Mouse (Mus musculus): Measurements from ENCODE around the gene Sptbn1. TPM values are rescaled to one million over a fixed set of nuclear protein-coding genes. Genes with fewer than 3 reads are reported as not detected.
A peak's percentile ranks its signal among the peaks of the same experiment; 100 is the strongest.

Sptbn1 gene
- polyA plus RNA-seq, 1 experiment from 2014 or later = 215 TPM

DNA sequence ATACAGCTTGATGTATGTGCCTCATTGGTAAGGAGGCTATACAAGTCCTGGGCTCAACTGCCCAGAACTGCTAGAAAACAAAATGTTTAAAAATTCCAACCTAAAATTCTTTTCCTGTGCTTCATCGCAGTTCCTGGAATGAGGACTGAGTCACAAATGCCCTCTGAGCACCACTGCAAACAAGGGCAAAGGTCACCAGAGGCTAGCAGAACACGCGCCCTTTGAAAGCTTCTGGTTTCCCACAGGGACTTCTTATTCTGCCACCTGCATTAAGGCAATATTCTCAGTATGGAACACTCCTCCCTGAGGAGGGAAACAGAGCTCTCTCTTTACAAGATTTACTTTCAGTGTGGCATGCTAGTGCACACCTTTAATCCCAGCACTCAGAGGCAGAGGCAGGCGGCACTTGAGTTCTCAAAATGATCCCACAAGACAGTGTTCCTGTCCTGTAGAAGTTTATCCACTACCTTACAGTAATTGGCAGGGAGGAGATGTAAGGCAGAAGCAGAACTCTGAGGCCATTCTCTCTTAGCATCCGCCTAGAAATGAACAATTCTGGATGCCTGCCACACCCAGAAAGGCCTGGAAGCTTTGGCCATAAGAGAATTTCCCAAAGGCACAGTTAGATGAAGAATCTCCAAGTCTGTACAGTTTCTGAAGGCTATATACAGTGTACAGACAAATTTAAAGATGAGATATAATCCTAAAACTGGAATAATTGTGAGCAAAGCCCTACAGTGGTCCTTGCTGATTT is 56.1 kb downstream of the Sptbn1 start:
- WGBS = 53% methylated on average over 5 of the region's 5 CpGs
- H3K9me3 ChIP-seq (ENCODE audit: control insufficient read depth, low read length) = no peaks in the 10 kb centered on the region
- no peaks in the 10 kb centered on the region for H3K27me3 ChIP-seq (ENCODE audit: control insufficient read depth, insufficient read depth, low read length)
- no peak overlapping the region for H3K4me2 ChIP-seq (ENCODE audit: low read length)
- H3K36me3 ChIP-seq (ENCODE audit: control insufficient read depth, insufficient read depth, low read length) = peaks cover 52% of the 10 kb centered on the region
- H3K4me3 ChIP-seq (ENCODE audit: control insufficient read depth in 1 of 2, insufficient read depth in 1 of 2, low read depth in 1 of 2, low read length in 2 of 2) = no peak overlapping the region
- H3K4me1 ChIP-seq (ENCODE audit: control insufficient read depth in 2 of 2, insufficient read depth in 2 of 2, low read length in 2 of 2) = peaks cover 7 to 51% of the 10 kb centered on the region in 2 experiments
- ATAC-seq (ENCODE audit: insufficient number of reproducible peaks, insufficient read depth, low FRiP score, low read depth) = no peak
- peak overlapping the region in 1 of 2 experiments; percentile 42; a peak in 2 of 4 replicates for H3K27ac ChIP-seq (replicated peaks in 1 of 2; ENCODE audit: control insufficient read depth in 1 of 2, insufficient read depth in 1 of 2, low read depth in 2 of 2, low read length in 2 of 2)
- no peak overlapping the region for H3K9ac ChIP-seq (ENCODE audit: low read length)

- Histone ChIP-seq H3K4me1 (ENCODE audit: control insufficient read depth in 2 of 2, insufficient read depth in 2 of 2, low read length in 2 of 2) (peaks cover 7 to 51% of the 10 kb centered on the region in 2 experiments), H3K27ac (replicated peaks in 1 of 2; ENCODE audit: control insufficient read depth in 1 of 2, insufficient read depth in 1 of 2, low read depth in 2 of 2, low read length in 2 of 2) (peak overlapping the region in 1 of 2 experiments; percentile 34; a peak in 2 of 4 replicates), H3K9me3 (ENCODE audit: control insufficient read depth, low read length) (no peaks in the 10 kb centered on the region), H3K9ac (ENCODE audit: low read length) (no peak overlapping the region), H3K27me3 (ENCODE audit: control insufficient read depth, insufficient read depth, low read length) (no peaks in the 10 kb centered on the region), H3K4me3 (ENCODE audit: control insufficient read depth in 1 of 2, insufficient read depth in 1 of 2, low read depth in 1 of 2, low read length in 2 of 2) (no peak overlapping the region), H3K4me2 (ENCODE audit: low read length) (no peak overlapping the region), H3K36me3 (ENCODE audit: control insufficient read depth, insufficient read depth, low read length) (peaks cover 45% of the 10 kb centered on the region)
- WGBS = 33% methylated on average over 3 of the region's 3 CpGs
- ATAC-seq (ENCODE audit: insufficient number of reproducible peaks, insufficient read depth, low FRiP score, low read depth) = no peak
Measured at GRCm38 (mm10) chr11:30211141-30211540, 56.8 kb downstream of the Sptbn1 start.

- Histone ChIP-seq H3K4me3 (ENCODE audit: control insufficient read depth in 1 of 2, insufficient read depth in 1 of 2, low read depth in 1 of 2, low read length in 2 of 2) (no peak overlapping the region), H3K4me1 (ENCODE audit: control insufficient read depth in 2 of 2, insufficient read depth in 2 of 2, low read length in 2 of 2) (peaks cover 7 to 55% of the 10 kb centered on the region in 2 experiments), H3K9ac (ENCODE audit: low read length) (no peak overlapping the region), H3K4me2 (ENCODE audit: low read length) (no peak overlapping the region), H3K36me3 (ENCODE audit: control insufficient read depth, insufficient read depth, low read length) (peaks cover 37% of the 10 kb centered on the region), H3K27me3 (ENCODE audit: control insufficient read depth, insufficient read depth, low read length) (no peaks in the 10 kb centered on the region), H3K27ac (replicated peaks in 1 of 2; ENCODE audit: control insufficient read depth in 1 of 2, insufficient read depth in 1 of 2, low read depth in 2 of 2, low read length in 2 of 2) (peak overlapping the region in 1 of 2 experiments; percentile 34; a peak in 1 of 4 replicates), H3K9me3 (ENCODE audit: control insufficient read depth, low read length) (no peaks in the 10 kb centered on the region)
- 78% methylated on average over 6 of the region's 6 CpGs for WGBS
- no peak for ATAC-seq (ENCODE audit: insufficient number of reproducible peaks, insufficient read depth, low FRiP score, low read depth)
Measured at GRCm38 (mm10) chr11:30210100-30210811, 57.7 kb downstream of the Sptbn1 start.

GRCm38 (mm10) chr11:30209495-30209894 is 58.5 kb downstream of the Sptbn1 start:
- peak overlapping the region; percentile 6 to 8; a peak in 1 of 4 replicates for H3K27ac ChIP-seq (replicated peaks in 1 of 2; ENCODE audit: control insufficient read depth in 1 of 2, insufficient read depth in 1 of 2, low read depth in 2 of 2, low read length in 2 of 2)
- 60% methylated on average over 4 of the region's 4 CpGs for WGBS

GRCm38 (mm10) chr11:30204398-30204797 is 63.6 kb downstream of the Sptbn1 start:
- H3K4me3 ChIP-seq (ENCODE audit: control insufficient read depth in 1 of 2, insufficient read depth in 1 of 2, low read depth in 1 of 2, low read length in 2 of 2) = no peak overlapping the region
- H3K9ac ChIP-seq (ENCODE audit: low read length) = no peak overlapping the region
- H3K4me1 ChIP-seq (ENCODE audit: control insufficient read depth in 2 of 2, insufficient read depth in 2 of 2, low read length in 2 of 2) = peaks cover 0 to 31% of the 10 kb centered on the region in 2 experiments; a peak in 3 of 4 replicates
- no peak overlapping the region for H3K4me2 ChIP-seq (ENCODE audit: low read length)
- no peaks in the 10 kb centered on the region for H3K9me3 ChIP-seq (ENCODE audit: control insufficient read depth, low read length)
- peaks cover 54% of the 10 kb centered on the region for H3K36me3 ChIP-seq (ENCODE audit: control insufficient read depth, insufficient read depth, low read length)
- ATAC-seq (ENCODE audit: insufficient number of reproducible peaks, insufficient read depth, low FRiP score, low read depth) = no peak
- H3K27ac ChIP-seq (replicated peaks in 1 of 2; ENCODE audit: control insufficient read depth in 1 of 2, insufficient read depth in 1 of 2, low read depth in 2 of 2, low read length in 2 of 2) = no peak overlapping the region
- H3K27me3 ChIP-seq (ENCODE audit: control insufficient read depth, insufficient read depth, low read length) = no peaks in the 10 kb centered on the region

More at GRCm38 (mm10) chr11:30209495-30209894, 58.5 kb downstream of the Sptbn1 start:
- no peak overlapping the region for H3K4me2 ChIP-seq (ENCODE audit: low read length)
- no peak overlapping the region for H3K4me3 ChIP-seq (ENCODE audit: control insufficient read depth in 1 of 2, insufficient read depth in 1 of 2, low read depth in 1 of 2, low read length in 2 of 2)
- no peak overlapping the region for H3K9ac ChIP-seq (ENCODE audit: low read length)
- peaks cover 7 to 57% of the 10 kb centered on the region in 2 experiments for H3K4me1 ChIP-seq (ENCODE audit: control insufficient read depth in 2 of 2, insufficient read depth in 2 of 2, low read length in 2 of 2)
- peaks cover 35% of the 10 kb centered on the region for H3K36me3 ChIP-seq (ENCODE audit: control insufficient read depth, insufficient read depth, low read length)
- no peaks in the 10 kb centered on the region for H3K27me3 ChIP-seq (ENCODE audit: control insufficient read depth, insufficient read depth, low read length)
- no peaks in the 10 kb centered on the region for H3K9me3 ChIP-seq (ENCODE audit: control insufficient read depth, low read length)
- ATAC-seq (ENCODE audit: insufficient number of reproducible peaks, insufficient read depth, low FRiP score, low read depth) = no peak

- H3K4me3 ChIP-seq (ENCODE audit: control insufficient read depth in 1 of 2, insufficient read depth in 1 of 2, low read depth in 1 of 2, low read length in 2 of 2) = no peak overlapping the region
- no peak overlapping the region for H3K4me2 ChIP-seq (ENCODE audit: low read length)
- no peak overlapping the region for H3K9ac ChIP-seq (ENCODE audit: low read length)
- H3K36me3 ChIP-seq (ENCODE audit: control insufficient read depth, insufficient read depth, low read length) = peaks cover 41% of the 10 kb centered on the region
- peaks cover 7 to 53% of the 10 kb centered on the region in 2 experiments for H3K4me1 ChIP-seq (ENCODE audit: control insufficient read depth in 2 of 2, insufficient read depth in 2 of 2, low read length in 2 of 2)
- no peaks in the 10 kb centered on the region for H3K9me3 ChIP-seq (ENCODE audit: control insufficient read depth, low read length)
- H3K27ac ChIP-seq (replicated peaks in 1 of 2; ENCODE audit: control insufficient read depth in 1 of 2, insufficient read depth in 1 of 2, low read depth in 2 of 2, low read length in 2 of 2) = no peak overlapping the region
- ATAC-seq (ENCODE audit: insufficient number of reproducible peaks, insufficient read depth, low FRiP score, low read depth) = no peak
- H3K27me3 ChIP-seq (ENCODE audit: control insufficient read depth, insufficient read depth, low read length) = no peaks in the 10 kb centered on the region
Measured at GRCm38 (mm10) chr11:30200391-30200790, 67.6 kb downstream of the Sptbn1 start.

GRCm38 (mm10) chr11:30198091-30198675 is 69.8 kb downstream of the Sptbn1 start:
- peaks cover 29% of the 10 kb centered on the region for H3K36me3 ChIP-seq (ENCODE audit: control insufficient read depth, insufficient read depth, low read length)
- WGBS = under 1% methylated on average over 34 of the region's 34 CpGs
- H3K9me3 ChIP-seq (ENCODE audit: control insufficient read depth, low read length) = no peaks in the 10 kb centered on the region
- peak; percentile 84 for ATAC-seq (ENCODE audit: insufficient number of reproducible peaks, insufficient read depth, low FRiP score, low read depth)
- H3K9ac ChIP-seq (ENCODE audit: low read length) = peak overlapping the region; percentile 66
- peak overlapping the region; percentile 75 to 81 for H3K27ac ChIP-seq (replicated peaks in 1 of 2; ENCODE audit: control insufficient read depth in 1 of 2, insufficient read depth in 1 of 2, low read depth in 2 of 2, low read length in 2 of 2)
- H3K27me3 ChIP-seq (ENCODE audit: control insufficient read depth, insufficient read depth, low read length) = no peaks in the 10 kb centered on the region
- peak overlapping the region; percentile 71 for H3K4me2 ChIP-seq (ENCODE audit: low read length)
- peak overlapping the region; percentile 43 to 64 for H3K4me3 ChIP-seq (ENCODE audit: control insufficient read depth in 1 of 2, insufficient read depth in 1 of 2, low read depth in 1 of 2, low read length in 2 of 2)
- peaks cover 7 to 52% of the 10 kb centered on the region in 2 experiments for H3K4me1 ChIP-seq (ENCODE audit: control insufficient read depth in 2 of 2, insufficient read depth in 2 of 2, low read length in 2 of 2)
